Mouse (Mus musculus) cerebellum, adult 2 months (tissue): ENCODE measurements around the gene Magi3.

Source experiments
- CTCF ChIP-seq: fragments of 200-500 bp; IDR thresholded peaks from 2 replicates; pipeline ENCODE4 v1.5.1; 2011; ENCODE audit warnings: low read depth, mild to moderate bottlenecking, control low read depth, low read length, moderate library complexity, borderline replicate concordance; ENCODE audit not compliant: insufficient read depth
- POLR2A ChIP-seq: fragments of 200-500 bp; IDR thresholded peaks from 2 replicates; pipeline ENCODE4 v1.6.1; 2011; ENCODE audit warnings: low read length, control low read depth, borderline replicate concordance; ENCODE audit not compliant: insufficient read depth

- TF ChIP-seq CTCF, result no peak
- no peak for TF ChIP-seq POLR2A
Observed at GRCm38 (mm10) chr3:104233366-104234312, 13.5 kb upstream of the Magi3 start.
